Mouse (Mus musculus) liver (tissue): ENCODE measurements around the gene Tyw5.

Experiments
- DNase-seq: peaks from one replicate; pipeline ENCODE4 v3.0.0-alpha.2; 2020; ENCODE audit warnings: mixed read lengths

Gene Tyw5

GRCm38 (mm10) chr1:57406187-57407151 is at the start of gene Tyw5, which contains the start of gene Maip1:
Gene Tyw5 (minus strand): TSS chr1:57407101.
Gene Maip1 (plus strand): TSS chr1:57406328.
- DNase-seq = peak; percentile 79

DNA sequence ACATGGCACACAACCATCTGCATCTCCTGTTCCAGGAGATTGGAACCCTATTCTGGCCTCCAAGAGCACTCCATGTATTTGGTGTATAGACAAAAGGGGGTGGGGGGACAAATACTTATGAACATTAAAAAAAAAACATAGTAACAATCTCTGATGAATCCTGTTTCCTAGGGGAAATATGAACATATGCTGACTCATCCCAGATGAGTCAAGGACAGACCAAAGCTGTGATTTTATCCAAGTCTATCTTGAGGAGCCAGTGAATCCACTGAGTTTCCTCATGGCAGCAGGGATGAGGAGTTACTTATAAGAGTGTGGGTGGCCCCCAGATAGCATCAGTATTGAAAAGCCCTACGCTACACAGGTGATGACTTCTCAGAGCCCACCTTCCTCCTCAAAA is 43.3 kb upstream of the Tyw5 start:
- DNase-seq = no peak

- DNase-seq = no peak
Measured at GRCm38 (mm10) chr1:57445679-57446078, 38.8 kb upstream of the Tyw5 start.

GRCm38 (mm10) chr1:57440771-57441170 is 33.9 kb upstream of the Tyw5 start:
- no peak for DNase-seq

- DNase-seq = no peak
Measured at GRCm38 (mm10) chr1:57439026-57439425, 32.1 kb upstream of the Tyw5 start.

- peak; percentile 11 for DNase-seq
Measured at GRCm38 (mm10) chr1:57436954-57437353, 30.1 kb upstream of the Tyw5 start.

GRCm38 (mm10) chr1:57436408-57436807 is 29.5 kb upstream of the Tyw5 start:
- DNase-seq = peak; percentile 76

- DNase-seq = no peak
Measured at GRCm38 (mm10) chr1:57433141-57433540, 26.2 kb upstream of the Tyw5 start.

DNA sequence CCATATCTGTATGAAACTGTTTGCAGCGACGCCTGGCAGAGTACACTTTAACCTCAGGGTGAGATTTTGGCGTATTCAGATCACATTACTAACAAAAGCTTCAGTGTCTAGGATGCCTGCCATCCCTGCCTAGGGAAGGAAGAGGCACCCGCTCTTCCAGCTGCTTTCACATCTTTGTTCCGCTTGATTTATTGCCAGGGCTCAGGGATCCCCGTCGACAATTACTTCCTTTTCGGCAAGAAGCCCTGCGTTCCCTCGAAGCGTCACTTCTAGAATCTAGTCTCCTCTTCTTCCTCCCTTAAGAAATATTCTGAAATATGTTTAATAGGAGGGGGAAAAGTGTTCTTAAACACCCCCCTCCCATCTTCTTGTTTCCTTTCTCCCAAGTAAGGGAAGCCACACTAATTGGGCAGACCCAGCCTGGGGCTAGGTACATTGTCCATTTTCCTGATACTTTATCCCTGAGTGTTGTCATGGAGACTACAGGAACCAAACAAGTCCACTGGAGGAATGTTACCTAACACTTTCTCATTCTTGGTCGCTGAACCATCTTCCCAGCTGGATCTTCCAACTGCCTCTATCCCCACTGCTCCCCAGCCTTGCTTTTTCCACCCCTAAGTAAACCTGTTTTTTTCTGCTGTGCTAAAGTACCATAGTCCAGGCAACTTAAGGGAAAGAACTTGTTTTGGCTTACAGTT is 23.0 kb upstream of the Tyw5 start:
- DNase-seq = peak; percentile 10

- peak; percentile 75 for DNase-seq
Measured at GRCm38 (mm10) chr1:57428368-57429308, 21.7 kb upstream of the Tyw5 start.

DNA sequence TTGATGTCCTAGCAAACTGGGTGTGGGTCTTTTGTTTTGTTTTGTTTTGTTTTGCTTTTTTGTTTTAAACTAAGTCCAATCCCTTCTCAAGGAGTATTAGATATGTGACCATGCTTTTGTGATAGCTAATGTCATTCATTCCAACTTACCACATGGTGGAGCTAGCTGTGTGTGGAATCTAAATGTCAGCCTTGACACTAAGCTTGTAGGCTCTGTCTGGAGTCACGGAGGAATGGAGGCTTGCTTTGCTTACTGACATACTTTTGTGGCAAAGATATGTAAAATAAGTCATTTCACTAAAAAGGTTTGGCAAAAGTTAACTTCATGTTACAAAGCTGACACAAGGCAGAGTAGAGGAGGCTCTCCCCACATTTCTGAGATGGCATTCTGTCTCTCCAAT is 16.8 kb upstream of the Tyw5 start:
- no peak for DNase-seq

GRCm38 (mm10) chr1:57413397-57413796 is 6.5 kb upstream of the Tyw5 start:
- DNase-seq = no peak

- DNase-seq = no peak
Measured at GRCm38 (mm10) chr1:57408994-57409393, 2.1 kb upstream of the Tyw5 start.

GRCm38 (mm10) chr1:57402116-57402515 is 4.8 kb downstream of the Tyw5 start:
- no peak for DNase-seq

GRCm38 (mm10) chr1:57400877-57401276 is 6.0 kb downstream of the Tyw5 start:
- no peak for DNase-seq

DNA sequence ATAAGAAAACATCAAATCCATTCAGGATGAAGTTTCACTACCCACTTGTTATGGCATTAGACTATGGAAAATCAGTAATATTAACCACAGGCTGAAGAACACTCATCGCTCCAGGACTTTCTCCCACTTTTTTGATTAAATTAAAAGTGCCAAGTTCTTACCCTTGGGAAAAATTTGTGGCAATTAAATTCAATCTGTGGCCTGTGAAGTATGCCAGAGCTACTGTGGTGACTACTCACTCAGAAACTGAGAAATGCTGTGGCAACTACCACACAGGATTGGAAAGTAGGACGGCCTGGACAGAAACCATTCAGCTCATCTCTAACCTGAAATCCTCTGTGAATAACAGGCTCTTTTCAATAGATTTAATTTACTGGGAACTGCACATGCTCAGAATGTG is 6.6 kb downstream of the Tyw5 start:
- DNase-seq = no peak

DNA sequence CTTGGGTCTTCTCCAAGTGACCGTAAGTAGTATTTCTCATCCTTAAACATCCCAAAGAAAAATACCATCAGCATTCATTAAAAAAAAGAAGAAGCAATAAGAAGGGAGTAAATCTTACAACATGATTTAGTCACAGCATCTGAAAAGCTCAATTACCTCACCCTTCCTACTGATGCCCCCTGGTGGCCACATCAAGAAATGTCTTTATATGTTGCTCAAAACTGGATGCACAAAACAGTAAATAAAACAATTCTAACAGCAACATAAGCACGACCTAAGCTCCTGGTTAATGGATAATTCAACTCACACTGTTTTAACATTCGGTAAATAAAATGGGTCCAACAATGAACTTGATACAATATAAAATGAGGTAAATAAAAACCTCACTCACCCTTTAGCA is 12.8 kb downstream of the Tyw5 start:
- peak; percentile 61 for DNase-seq

GRCm38 (mm10) chr1:57392417-57392816 is 14.5 kb downstream of the Tyw5 start:
- no peak for DNase-seq

DNA sequence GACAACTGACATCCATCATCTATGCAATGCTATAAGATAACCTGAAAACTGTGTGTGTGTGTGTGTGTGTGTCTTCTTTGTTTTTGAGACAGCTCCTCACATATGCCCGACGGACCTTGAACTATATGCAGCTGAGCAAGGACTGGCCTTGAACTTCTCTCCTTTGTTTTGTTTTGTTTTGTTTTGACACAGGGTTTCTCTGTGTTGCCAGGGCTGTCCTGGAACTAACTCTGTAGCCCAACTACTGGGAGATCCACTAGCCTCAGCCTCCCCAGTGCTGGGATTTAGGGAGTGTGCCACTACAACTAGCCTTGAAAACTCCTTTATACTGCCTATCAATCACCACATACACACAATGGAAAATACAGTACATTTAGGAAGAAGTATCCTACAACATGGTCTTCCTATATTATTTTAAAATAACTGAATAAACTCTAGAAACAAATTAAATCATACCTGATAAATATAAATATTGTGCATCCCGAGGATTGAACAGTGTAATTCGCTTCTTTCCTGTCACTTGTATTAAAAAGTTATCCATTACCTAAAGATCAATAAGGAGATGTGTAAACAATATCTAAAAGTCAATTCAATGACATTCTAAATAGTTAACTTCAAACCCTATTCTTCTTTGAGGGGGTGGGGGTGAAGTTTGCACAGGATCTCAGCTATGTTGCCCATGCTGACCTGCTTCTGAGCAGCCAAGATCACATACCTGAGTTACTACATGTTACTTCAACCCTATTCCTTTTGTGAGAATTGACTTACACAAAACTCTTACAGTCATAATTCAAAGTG is 15.7 kb downstream of the Tyw5 start:
- DNase-seq = no peak

DNA sequence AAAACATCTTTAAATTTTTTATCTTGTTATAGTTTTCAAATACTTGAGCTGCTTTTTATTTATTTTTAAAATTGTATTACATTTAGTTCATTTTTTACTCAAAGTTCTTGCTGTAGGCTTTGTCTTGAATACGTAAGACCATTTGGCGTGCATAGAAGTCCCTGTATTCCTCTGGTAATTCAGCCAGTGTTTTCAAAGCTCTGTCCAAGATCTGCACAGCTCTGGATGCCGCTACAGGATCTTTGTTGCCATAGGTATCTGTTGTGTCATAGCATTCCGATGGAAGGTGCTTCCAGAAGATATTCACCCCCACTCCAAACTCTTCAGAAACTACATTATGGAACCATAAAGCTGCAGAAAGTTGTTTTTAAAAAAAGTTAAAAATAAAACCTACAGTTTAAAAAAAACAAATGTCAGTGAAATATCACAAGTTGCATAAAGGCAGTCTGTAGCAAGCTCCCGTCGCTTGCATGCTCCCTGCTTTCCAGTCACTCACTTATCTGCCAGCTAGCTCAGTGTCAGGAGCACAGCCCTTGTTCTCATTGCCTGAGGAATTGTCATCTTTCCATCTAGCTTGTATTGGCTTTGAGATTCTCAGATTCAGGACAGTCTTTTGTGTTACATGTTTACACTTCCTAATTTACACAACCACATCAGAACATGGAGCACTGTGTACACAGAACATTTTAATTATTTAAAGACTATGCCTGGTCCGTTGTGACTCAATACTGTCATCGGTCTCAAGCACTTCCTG is 18.3 kb downstream of the Tyw5 start:
- DNase-seq = no peak

DNA sequence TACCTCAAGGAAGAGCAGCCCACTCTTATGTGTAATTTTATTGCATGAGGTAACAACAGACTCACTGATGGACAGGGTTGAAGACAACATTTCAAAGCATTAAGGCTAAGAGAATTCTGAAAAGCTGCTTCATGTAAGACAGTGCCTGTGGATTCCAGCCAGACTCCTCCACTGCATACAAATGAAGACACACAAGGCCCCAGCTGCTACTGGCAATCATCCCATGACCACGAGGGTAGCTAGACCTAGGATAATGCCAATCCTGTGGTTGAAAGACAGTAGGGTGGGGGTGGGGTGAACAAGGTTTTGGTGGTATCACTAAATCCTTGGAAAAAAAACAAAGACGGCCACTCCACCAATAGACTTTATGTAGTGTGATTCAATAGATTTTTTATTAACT is 19.0 kb downstream of the Tyw5 start:
- no peak for DNase-seq
